Mouse (Mus musculus): ENCODE measurements around the gene Rnft2.

Gene Rnft2

GRCm38 (mm10) chr5:118244606-118245443 lies at the start of gene Rnft2, which contains the start of gene 2410131K14Rik:
Gene Rnft2, minus strand, starts transcription at chr5:118245116.
Gene 2410131K14Rik, plus strand, starts transcription at chr5:118245227.
- peak; percentile 100 for DNase-seq

DNA sequence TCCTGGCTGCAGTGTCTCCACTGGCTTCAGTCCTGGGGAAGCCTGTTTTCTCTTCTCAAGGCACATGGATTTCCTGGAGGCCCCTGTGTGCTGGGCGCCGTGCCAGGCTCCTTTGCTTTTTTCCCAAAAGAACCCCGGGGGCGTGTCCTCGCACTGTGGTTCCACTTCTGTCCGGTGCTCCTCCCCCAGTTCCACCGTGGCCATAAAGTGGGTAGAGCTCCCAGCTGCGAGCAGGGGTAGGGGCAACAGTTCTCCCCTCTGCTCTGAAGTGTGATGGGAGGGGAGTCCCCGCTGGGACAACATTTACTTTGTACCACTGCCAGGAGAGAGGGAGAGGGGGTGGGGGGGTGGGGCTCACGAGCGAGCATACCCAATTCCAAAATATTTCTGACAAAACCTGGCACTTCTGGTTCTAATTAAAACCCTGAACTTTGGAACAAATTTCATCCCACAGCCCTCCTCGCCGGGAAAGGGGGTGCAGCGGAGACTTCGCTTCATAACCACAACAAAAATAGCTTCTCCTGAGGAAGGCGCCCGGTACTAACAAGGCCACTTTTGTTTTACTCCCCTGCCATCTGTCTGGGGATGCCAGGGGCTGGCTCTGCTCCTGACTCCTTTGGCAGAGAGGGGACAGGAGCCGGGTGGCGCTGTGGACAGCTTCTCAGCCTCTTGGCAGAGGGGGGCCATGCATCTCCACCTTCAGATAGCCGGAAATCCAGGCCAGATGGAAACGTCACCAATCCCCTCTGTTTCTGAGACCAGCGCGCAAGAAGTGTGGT lies 49.4 kb upstream of the Rnft2 start:
- peak; percentile 95 for DNase-seq

GRCm38 (mm10) chr5:118292476-118292875 lies 47.6 kb upstream of the Rnft2 start:
- DNase-seq: no peak

- DNase-seq: no peak
Observed at GRCm38 (mm10) chr5:118291453-118291852, 46.5 kb upstream of the Rnft2 start.

- no peak for DNase-seq
Observed at GRCm38 (mm10) chr5:118277741-118278495, 33.0 kb upstream of the Rnft2 start.

DNA sequence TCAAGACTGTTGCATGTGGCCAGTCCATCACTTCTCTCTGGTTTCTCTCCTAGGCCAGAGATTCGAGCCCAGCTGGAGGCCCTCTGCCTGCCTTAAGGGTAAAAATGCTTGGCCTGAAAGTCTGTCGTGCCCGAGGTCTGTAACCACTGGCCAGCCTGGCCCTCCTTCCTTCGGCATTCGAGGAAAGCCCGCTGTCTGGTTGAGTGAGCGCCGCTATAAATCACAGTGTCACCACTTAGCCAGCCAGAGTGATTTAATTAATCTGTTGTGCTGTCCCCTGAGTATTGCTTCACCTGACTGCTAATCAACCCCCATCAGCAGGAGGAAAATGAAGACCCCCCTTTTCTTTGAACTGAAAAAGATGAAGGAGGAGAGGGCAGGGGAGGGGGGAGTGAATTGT lies 31.8 kb upstream of the Rnft2 start:
- DNase-seq: no peak

GRCm38 (mm10) chr5:118276281-118276680 lies 31.4 kb upstream of the Rnft2 start:
- DNase-seq: no peak

- no peak for DNase-seq
Observed at GRCm38 (mm10) chr5:118274546-118274945, 29.6 kb upstream of the Rnft2 start.

DNA sequence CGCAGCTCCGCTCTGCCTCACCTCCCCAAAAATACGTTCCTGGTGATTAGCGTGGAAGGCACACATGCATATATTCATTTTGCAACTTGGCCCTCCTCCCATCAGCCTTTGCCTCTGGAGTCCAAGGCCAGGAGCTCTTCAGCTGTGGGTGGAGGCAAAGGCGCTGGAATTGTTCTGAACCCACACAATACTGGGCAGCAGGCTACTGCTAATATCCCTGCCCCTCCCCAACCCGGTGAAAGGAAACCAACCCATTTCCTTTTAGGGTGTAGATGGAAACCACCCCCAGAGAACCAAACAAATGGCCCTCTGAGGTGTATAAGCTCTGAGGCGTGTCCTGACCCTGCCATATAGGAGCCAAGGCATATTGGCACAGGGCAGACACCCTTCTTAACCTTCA lies 28.5 kb upstream of the Rnft2 start:
- DNase-seq: no peak

- DNase-seq: no peak
Observed at GRCm38 (mm10) chr5:118271449-118272110, 26.7 kb upstream of the Rnft2 start.

DNA sequence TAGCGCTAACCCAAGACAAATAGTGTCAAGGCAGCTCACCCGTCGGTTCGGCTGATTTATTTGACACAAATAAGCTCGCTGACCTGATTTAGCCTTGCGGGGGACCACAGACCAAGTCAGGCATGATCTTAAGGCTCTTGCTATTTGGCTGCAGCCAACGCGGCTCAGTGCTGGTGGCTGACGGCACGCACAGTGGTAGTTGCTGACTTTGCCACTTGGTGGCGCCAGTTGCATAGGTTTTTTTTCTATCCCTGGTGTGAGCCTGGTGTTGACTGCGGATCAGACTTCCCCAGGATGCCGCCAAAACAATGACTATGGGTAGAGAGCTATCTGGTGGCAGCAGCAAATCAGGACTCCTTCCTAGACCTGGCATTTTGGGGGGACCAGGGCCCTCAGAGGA lies 24.1 kb upstream of the Rnft2 start:
- DNase-seq: peak; percentile 93

DNA sequence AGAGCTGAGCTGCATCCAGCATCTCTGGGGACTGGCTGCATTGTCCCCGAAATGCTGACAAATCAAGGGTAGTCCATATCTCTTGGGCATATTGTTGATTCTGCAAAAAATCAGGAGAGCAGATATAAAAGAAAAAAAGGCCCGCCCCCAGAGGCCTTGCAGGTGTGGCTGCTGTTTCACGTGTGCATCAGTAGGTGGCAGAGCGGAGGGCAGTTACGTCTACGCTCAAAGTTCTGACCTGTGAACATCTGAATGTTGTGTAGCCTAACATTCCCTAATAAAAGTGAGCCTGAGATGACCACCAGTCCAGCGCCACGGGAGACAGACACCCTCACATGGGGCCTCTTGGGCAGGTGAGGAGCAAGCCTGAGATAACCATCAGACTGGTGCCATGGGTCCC lies 21.4 kb upstream of the Rnft2 start:
- no peak for DNase-seq

GRCm38 (mm10) chr5:118265366-118265765 lies 20.4 kb upstream of the Rnft2 start:
- DNase-seq: no peak

GRCm38 (mm10) chr5:118264279-118264678 lies 19.4 kb upstream of the Rnft2 start:
- no peak for DNase-seq

DNA sequence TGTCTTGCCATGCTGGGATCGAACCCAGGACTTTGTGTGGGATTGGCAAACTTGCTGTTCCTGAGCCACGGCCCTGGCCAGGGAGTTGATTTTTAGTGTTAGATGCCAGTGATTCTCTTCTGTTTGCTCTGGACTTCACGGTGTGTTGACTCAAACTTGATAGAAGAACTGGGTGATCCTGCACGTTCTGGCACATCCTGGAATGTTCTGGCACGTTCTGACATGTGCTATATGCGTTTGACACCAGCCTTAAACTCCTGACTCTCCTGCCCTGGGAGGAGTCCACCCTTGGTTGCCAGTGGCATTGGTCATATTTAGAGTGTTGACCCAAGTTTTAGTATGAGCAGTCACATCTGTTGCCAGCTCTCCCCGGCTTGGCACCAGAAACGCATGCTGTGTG lies 17.5 kb upstream of the Rnft2 start:
- DNase-seq: no peak

DNA sequence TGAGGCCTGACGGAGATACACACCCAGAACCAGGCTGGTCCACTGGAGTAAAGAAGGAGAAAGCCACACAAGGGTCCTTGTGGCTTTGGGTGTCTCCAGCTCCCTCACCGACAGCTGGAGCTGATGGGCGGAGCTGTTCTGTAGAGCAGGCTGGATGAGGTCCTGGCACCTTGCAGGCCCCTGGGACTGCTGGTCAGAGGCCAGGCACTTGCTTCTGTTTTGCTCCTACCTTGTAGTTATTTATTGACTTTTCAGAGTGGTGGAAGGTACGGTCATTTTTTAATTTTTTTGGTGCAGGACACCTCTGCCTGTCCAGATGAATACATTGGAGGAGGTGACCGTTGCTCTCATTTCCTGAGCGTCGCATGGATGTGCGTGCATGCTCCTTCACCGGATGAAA lies 16.3 kb upstream of the Rnft2 start:
- peak; percentile 32 for DNase-seq

DNA sequence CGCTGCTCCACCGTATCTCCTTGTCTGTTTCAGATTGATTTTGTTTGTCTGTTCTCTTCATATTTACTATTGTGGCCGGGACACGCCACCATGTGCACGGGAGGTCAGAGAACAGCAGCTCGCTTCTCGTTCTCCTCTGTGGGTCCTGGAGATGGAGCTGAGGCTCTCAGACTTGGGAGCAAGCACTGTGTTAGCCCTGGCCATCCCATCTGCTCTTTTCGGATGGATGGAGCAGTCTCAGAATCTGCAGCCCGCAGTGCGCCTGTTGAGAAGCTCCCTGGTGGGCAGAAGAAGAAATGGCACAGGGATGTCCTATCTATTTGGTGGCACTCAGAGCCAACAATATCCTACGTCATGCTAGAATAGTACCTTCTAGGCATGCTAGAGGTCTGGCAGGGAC lies 15.7 kb upstream of the Rnft2 start:
- DNase-seq: no peak

GRCm38 (mm10) chr5:118260055-118260454 lies 15.1 kb upstream of the Rnft2 start:
- DNase-seq: no peak

GRCm38 (mm10) chr5:118259636-118260035 lies 14.7 kb upstream of the Rnft2 start:
- DNase-seq: no peak

DNA sequence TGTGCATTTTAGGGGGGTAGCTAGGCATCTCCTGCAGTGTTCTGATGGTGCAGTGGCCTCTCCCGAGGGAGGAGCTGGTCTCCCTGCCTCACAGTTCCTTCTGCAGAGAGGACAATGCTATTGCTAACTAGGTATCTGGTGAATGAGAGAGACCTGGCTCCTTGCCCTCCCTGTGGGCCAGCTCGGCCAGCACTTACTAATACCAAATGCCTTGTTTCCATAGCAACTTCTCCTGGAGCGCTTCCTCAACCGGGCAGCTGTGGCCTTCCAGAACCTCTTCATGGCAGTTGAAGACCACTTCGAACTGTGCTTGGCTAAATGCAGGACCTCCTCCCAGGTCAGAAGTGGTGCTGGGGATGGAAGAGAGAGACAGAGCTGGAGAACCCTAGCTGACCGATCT lies 14.2 kb upstream of the Rnft2 start:
- no peak for DNase-seq

DNA sequence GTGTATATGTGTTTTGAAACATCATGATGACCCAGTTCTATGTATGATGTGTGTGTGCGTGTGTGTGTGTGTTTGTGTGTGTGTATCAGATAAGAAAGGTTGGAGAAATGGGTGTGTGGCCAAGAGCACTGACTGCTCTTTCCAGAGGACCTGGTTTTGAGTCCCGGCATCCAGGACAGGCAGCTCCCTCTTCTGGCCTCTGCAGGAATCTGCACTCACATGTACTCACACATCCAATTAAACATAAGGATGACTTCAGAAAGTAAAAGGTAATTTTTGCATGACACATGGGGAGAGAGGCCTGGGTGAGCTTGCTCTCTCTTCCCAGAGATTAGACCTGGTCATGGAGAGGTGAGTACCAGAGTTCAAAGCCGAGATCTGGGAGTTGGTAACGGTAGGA lies 12.1 kb upstream of the Rnft2 start:
- DNase-seq: no peak

GRCm38 (mm10) chr5:118253551-118253950 lies 8.6 kb upstream of the Rnft2 start:
- DNase-seq: no peak

DNA sequence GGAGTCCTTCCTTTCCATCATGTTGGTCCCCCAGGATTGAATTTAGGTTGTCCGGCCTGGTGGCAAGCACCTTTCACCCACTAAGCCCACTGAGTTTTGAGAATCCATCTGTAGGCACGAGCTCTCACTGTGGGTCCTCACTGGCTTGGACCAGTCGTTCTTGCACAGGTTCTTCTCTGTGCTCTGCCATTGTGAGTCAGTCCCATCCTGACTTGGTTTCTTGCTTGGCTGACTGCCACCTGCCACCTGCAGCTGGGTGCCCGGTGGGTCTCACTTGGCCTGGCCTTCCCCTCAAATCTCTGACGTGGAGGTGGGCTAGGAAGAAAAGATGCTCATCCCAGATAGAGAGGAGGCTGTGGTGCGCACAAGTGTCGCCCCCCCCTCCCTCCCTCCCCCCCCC lies 6.1 kb upstream of the Rnft2 start:
- DNase-seq: no peak

Data from kidney, postnatal 10 days (tissue).